Mouse (Mus musculus) liver, embryonic 14.5 days (tissue): ENCODE results near the gene Agpat4. TPM values are rescaled to one million over a fixed set of nuclear protein-coding genes. Genes with fewer than 3 reads are reported as not detected.
A peak's percentile ranks its signal among the peaks of the same experiment; 100 is the strongest.

Experiments used
- ATAC-seq: fragments of 200-750 bp; cut with Nextera tagmentation; 2 replicates; pipeline ENCODE4 v1.8.0; 2017; ENCODE audit warnings: moderate number of reproducible peaks, mild to moderate bottlenecking, moderate library complexity; ENCODE audit not compliant: insufficient read depth
- DNase-seq, 3 experiments: peaks; one replicate each; pipeline ENCODE4 v3.0.0-alpha.2; 2012 to 2013; ENCODE audit warnings: low read depth in 3 of 3, low spot score in 3 of 3
- H3K27ac ChIP-seq: fragments of 300-500 bp; sonication (generic); 2 replicates; pipeline ENCODE4 v1.5.1; 2014; ENCODE audit warnings: moderate library complexity, mild to moderate bottlenecking, control low read depth, inconsistent platforms
- H3K27me3 ChIP-seq: fragments of 300-500 bp; sonication (generic); 2 replicates; pipeline ENCODE4 v1.6.1; 2014; ENCODE audit warnings: mild to moderate bottlenecking, low read length, moderate library complexity; ENCODE audit not compliant: control insufficient read depth, insufficient read depth
- H3K36me3 ChIP-seq: fragments of 300-500 bp; sonication (generic); replicated peaks from 2 replicates; pipeline ENCODE4 v1.6.1; 2014; ENCODE audit warnings: low read depth; ENCODE audit not compliant: control insufficient read depth, insufficient read depth
- H3K4me1 ChIP-seq, 2 experiments: fragments of 200-500 bp in 1 of 2; fragments of 300-500 bp in 1 of 2; sonication (generic) in 1 of 2; replicated peaks; 2 replicates each; pipeline ENCODE4 v1.6.1; 2012 to 2014; ENCODE audit warnings: antibody characterized with exemption in 1 of 2, inconsistent platforms in 1 of 2, low read length in 1 of 2; ENCODE audit not compliant: control insufficient read depth in 2 of 2, insufficient read depth in 2 of 2
- H3K4me2 ChIP-seq: fragments of 300-500 bp; sonication (generic); 2 replicates; pipeline ENCODE4 v1.6.1; 2014; ENCODE audit warnings: low read depth, mild to moderate bottlenecking, control low read depth, moderate library complexity
- H3K4me3 ChIP-seq, 2 experiments: fragments of 200-500 bp in 1 of 2; fragments of 300-500 bp in 1 of 2; sonication (generic) in 1 of 2; 2 replicates each; pipeline ENCODE4 v1.5.1; 2012 to 2014; ENCODE audit warnings: low read depth in 2 of 2, low read length in 2 of 2, mild to moderate bottlenecking in 2 of 2, control low read depth in 1 of 2, inconsistent platforms in 1 of 2, moderate library complexity in 1 of 2; ENCODE audit not compliant: insufficient read depth in 1 of 2
- H3K9ac ChIP-seq: fragments of 300-500 bp; sonication (generic); replicated peaks from 2 replicates; pipeline ENCODE4 v1.6.1; 2014; ENCODE audit warnings: mild to moderate bottlenecking, control low read depth, moderate library complexity
- H3K9me3 ChIP-seq: fragments of 300-500 bp; sonication (generic); 2 replicates; pipeline ENCODE4 v1.6.1; 2016; ENCODE audit warnings: low read length, mixed read lengths; ENCODE audit not compliant: control insufficient read depth
- CTCF ChIP-seq: IDR thresholded peaks from 2 replicates; pipeline ENCODE4 v1.5.1; 2016; ENCODE audit warnings: antibody characterized with exemption, low read depth, control low read depth
- EP300 ChIP-seq: IDR thresholded peaks from 2 replicates; pipeline ENCODE4 v1.6.1; 2016; ENCODE audit warnings: antibody characterized with exemption, low read depth
- WGBS: fragments of 180-500 bp; shearing (Covaris S2); extraction: QIAGEN DNeasy Blood & Tissue Kit; methylation state at CpG from one replicate; pipeline ENCODE4 v1.1.7; 2014; ENCODE audit not compliant: insufficient replicate concordance; 5-methylcytosine and 5-hydroxymethylcytosine counted together
- polyA plus RNA-seq, 2 experiments: library from polyadenylated mRNA; depleted of rRNA in 1 of 2; stranded (reverse) in 1 of 2; unstranded in 1 of 2; fragments of >200 nt; fragmentation: Nextera tagmentation in 1 of 2; extraction: Ambion mirVana in 1 of 2; gene quantifications; 2 replicates each; pipeline versions ENCODE4 v1.2.1 to v1.2.3; 2012 to 2014

The Agpat4 gene
- polyA plus RNA-seq, 2 experiments, result 10.5 to 16.2 TPM

- Histone ChIP-seq H3K27ac (no peak overlapping the region), H3K36me3 (peaks cover 11% of the 10 kb centered on the region), H3K9me3 (no peaks in the 10 kb centered on the region), H3K4me2 (no peak overlapping the region), H3K4me3 (no peak overlapping the region), H3K9ac (no peak overlapping the region), H3K4me1 (peaks cover 0 to 9% of the 10 kb centered on the region in 2 experiments; a peak in 2 of 4 replicates), H3K27me3 (no peaks in the 10 kb centered on the region)
- no peak for DNase-seq
- ATAC-seq, result no peak
- WGBS, result 89% methylated on average over 5 of the region's 5 CpGs
- TF ChIP-seq CTCF, result no peak
- no peak for TF ChIP-seq EP300
These were observed 12.7 kb downstream of the Agpat4 start for GRCm38 (mm10) chr17:12131171-12131570.

GRCm38 (mm10) chr17:12131581-12131980 is 13.1 kb downstream of the Agpat4 start:
- no peak overlapping the region for H3K9ac ChIP-seq
- 91% methylated on average over 7 of the region's 7 CpGs for WGBS
- H3K9me3 ChIP-seq, result no peaks in the 10 kb centered on the region
- no peak overlapping the region for H3K4me2 ChIP-seq
- H3K4me1 ChIP-seq, result peaks cover 0 to 9% of the 10 kb centered on the region in 2 experiments; a peak in 2 of 4 replicates
- no peak for ATAC-seq
- no peak for DNase-seq
- TF ChIP-seq EP300 (no peak), CTCF (no peak)
- H3K27ac ChIP-seq, result no peak overlapping the region
- H3K4me3 ChIP-seq, result no peak overlapping the region
- H3K27me3 ChIP-seq, result no peaks in the 10 kb centered on the region
- H3K36me3 ChIP-seq, result peaks cover 9% of the 10 kb centered on the region

GRCm38 (mm10) chr17:12132904-12133303 is 14.4 kb downstream of the Agpat4 start:
- ATAC-seq, result peak; percentile 50
- Histone ChIP-seq H3K9me3 (no peaks in the 10 kb centered on the region), H3K9ac (no peak overlapping the region), H3K4me1 (peaks cover 0 to 6% of the 10 kb centered on the region in 2 experiments; a peak in 2 of 4 replicates), H3K27ac (no peak overlapping the region), H3K27me3 (no peaks in the 10 kb centered on the region), H3K36me3 (peaks cover 3% of the 10 kb centered on the region), H3K4me2 (no peak overlapping the region), H3K4me3 (no peak overlapping the region)
- 91% methylated on average over 3 of the region's 3 CpGs for WGBS
- no peak for DNase-seq
- TF ChIP-seq EP300 (no peak), CTCF (no peak)

- Histone ChIP-seq H3K36me3 (peaks cover 3% of the 10 kb centered on the region), H3K9ac (no peak overlapping the region), H3K27me3 (no peaks in the 10 kb centered on the region), H3K4me2 (no peak overlapping the region), H3K4me3 (no peak overlapping the region), H3K4me1 (peaks cover 0 to 6% of the 10 kb centered on the region in 2 experiments; a peak in 2 of 4 replicates), H3K27ac (no peak overlapping the region), H3K9me3 (no peaks in the 10 kb centered on the region)
- ATAC-seq (no peak), DNase-seq (no peak)
- WGBS, result 94% methylated on average over 8 of the region's 8 CpGs
- TF ChIP-seq CTCF, result no peak
- no peak for TF ChIP-seq EP300
These were observed 15.5 kb downstream of the Agpat4 start for GRCm38 (mm10) chr17:12133985-12134384.

GRCm38 (mm10) chr17:12134975-12135633 is 16.6 kb downstream of the Agpat4 start:
- no peak overlapping the region for H3K4me2 ChIP-seq
- H3K27ac ChIP-seq, result no peak overlapping the region
- H3K4me3 ChIP-seq, result no peak overlapping the region
- peaks cover 0 to 6% of the 10 kb centered on the region in 2 experiments; a peak in 2 of 4 replicates for H3K4me1 ChIP-seq
- 73% methylated on average over 12 of the region's 12 CpGs for WGBS
- H3K36me3 ChIP-seq, result peaks cover 7% of the 10 kb centered on the region
- no peaks in the 10 kb centered on the region for H3K9me3 ChIP-seq
- H3K9ac ChIP-seq, result no peak overlapping the region
- no peaks in the 10 kb centered on the region for H3K27me3 ChIP-seq
- DNase-seq (no peak), ATAC-seq (no peak)
- TF ChIP-seq CTCF, result no peak
- TF ChIP-seq EP300, result no peak
